Mouse (Mus musculus): ENCODE data around the gene Tspan9.

Tspan9 gene

DNA sequence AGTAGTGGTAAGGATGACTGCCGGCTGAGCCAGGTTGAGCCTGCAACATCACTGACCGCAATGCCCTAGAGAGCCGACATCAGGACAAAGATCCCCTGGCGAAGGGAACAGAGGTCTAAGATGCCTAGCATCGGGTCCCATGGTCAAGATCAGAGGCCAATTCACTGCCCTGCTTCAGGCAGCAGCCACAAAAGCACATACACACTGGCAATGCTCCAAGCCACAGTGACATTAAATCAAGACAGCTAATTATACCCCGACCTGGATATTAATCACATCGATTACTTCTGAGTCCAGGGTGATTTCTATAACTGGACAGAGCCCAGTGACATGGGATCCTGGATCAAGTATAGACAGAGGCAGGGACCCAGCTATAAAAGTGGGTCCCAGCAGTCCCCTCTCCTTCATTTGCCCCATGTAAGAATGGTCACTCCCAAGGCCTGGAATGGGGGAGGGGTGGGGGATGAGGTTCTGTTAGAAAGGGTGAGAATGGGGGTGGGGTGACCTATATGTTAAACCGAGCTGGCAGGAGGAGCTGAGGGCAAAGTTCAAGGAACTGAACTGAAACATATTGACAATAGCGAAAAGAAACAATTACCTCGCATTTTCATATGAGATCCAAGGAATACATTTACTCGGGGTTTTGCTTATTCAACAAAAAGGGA, 162.9 kb downstream of the Tspan9 start:
- CTCF ChIA-PET, result no interaction called here

DNA sequence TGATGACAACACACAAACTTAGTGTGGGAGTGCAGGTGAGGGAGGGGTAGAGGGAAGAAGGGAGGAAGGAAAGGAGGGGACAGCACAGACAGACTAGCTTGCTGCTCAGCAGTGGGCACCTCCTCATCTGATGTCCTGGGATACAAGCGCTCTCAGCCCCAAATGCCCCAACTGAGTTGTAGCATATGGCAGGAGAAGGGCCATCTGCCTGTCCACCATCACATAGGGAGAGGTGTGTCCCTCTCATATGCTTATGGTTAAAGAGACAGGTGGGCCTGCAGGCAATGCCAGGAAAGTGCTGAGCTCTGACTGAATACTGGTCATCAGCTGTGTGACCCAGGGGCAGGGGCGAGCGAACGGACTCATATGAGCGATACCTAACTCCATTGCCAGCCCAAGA, 163.6 kb downstream of the Tspan9 start:
- CTCF ChIA-PET, result no interaction called here

DNA sequence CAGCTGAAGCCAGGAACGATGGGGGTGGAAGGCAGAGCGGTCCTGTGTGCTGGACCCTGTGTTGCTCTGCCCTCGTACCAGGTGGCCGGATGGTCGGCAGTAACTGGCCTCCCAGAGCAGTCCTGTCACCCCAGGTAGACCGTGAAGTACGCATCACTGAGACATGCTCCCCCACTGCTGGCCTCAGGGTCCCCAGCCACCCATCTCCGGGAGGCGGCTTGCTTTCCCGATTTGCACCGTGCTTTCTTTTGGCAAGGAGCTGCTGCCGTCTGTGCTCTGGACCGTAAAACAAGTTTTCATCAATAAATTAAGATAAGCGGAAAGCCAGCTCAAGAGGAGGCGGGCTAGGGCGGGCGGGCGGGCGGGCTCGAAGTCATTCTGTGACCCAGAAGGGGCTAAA, 164.5 kb downstream of the Tspan9 start:
- CTCF ChIA-PET, result no interaction called here

DNA sequence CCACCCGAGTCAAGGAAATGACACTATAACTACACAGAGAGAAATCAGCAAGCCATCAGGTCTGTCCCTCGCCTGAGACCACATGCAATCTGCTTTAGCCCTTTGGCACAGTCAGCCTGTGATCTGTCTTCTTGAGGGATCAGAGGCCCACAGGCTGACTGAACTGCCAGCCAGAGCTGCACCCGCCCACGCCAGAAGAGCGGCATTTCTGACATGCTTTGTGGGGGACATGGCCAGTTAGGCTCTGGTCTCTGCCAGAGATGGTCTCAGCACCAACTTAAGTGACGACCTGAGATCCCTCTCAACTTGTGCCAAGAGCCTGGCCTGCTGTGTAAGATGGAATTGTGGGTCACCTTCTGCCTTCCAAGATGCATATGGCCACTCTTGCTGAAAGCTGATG, 166.7 kb downstream of the Tspan9 start:
- CTCF ChIA-PET, result no interaction called here

DNA sequence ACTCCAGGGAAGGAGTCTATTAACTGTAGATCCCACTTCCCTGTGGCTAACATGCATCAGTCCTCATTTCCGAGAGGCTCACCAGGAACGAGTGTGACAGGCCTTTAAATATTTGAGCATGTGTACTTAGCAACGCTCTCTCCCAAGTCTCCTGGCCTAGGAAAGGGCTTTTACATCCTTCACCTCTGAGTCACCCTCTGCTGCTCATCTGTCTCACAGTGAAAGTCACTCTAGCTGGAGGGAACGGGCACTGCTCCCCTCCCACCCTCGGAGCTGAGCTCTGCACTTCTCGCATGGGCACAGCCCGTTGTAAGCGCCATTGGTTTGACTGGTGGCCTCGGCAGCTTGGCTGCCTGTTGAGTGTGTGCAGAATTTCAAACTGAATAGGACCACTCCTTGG, 169.4 kb downstream of the Tspan9 start:
- CTCF ChIA-PET, result no interaction called here

DNA sequence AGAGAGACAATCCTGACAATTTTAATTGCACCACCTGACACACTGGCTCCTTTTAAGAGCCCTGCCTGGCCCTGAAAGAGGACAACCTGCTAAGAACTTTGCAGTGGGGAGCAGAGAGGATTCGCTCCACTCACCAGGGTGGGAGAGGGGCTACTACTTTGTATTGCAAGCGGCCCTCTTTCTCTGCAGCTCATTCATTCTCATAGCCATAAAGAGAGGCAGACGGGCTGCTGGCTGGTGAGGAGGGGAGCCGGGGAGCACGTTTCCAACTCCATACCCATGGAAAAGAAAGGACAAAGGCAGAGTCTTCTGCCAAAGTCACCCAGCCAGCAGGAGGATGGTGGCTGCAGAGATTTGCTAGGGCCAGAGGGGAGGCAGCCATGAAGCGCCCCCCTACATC, 169.8 kb downstream of the Tspan9 start:
- CTCF ChIA-PET, result interaction anchor here (0.6 kb wide), 1 partner anchor 1684 kb away, joined by 3 read pairs; no protein-coding TSS in a partner anchor

DNA sequence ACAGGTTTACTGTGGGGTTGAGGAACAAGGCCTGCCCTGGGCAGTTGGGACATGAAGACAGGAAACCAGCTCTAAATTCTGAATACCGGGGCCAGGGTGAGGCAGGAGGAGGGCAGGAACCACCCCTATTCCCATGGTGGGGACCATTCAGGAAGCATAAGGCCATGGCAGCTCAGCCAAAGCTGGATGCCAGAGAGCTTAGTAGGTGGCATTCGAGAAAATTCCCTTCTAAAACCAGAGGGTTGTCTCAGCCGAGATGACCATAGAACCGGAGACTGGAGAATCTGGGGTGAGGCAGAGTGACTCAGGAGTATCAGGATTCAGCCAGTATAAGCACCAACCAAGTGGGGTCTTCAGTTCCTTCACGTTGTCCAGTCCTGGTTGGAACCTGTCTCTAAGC, 171.5 kb downstream of the Tspan9 start:
- CTCF ChIA-PET, result no interaction called here

DNA sequence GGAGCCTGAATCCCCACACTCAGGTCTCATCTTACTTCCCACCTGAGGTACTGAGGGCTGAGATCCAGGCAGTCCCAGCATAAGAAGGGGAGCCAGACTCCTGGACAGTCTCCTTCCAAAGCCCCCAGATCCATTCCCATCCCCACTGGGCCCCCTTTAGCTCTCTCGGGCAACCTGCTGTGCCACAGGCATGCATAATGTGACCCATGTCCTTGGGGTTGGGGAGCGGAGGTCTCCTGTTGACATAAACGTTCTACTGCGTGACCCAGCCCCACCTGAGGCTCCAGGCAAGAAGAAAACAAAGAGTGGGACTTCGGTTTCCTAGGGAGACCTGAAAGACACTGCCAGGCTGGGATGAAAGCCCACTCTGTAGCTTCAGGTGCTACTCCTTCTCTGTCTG, 172.5 kb downstream of the Tspan9 start:
- CTCF ChIA-PET, result no interaction called here

DNA sequence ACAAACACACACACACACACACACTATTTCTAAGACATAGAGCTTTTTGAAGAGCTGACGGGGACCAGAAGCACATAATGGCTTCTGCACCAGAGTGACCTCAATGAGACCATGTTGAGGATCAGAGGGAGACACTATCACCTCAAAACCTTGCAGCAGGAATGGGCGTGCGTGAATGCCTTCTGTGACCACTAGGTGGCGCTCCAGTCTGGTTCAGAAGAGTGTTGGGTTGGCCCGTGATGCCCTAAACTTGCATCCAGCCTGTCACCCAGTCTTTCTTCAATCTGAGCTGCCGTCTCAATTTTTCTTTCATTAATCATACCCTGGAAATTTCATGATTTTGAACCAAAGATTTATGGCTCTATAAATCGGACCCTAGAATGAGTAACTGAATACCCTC, 173.3 kb downstream of the Tspan9 start:
- CTCF ChIA-PET, result no interaction called here

DNA sequence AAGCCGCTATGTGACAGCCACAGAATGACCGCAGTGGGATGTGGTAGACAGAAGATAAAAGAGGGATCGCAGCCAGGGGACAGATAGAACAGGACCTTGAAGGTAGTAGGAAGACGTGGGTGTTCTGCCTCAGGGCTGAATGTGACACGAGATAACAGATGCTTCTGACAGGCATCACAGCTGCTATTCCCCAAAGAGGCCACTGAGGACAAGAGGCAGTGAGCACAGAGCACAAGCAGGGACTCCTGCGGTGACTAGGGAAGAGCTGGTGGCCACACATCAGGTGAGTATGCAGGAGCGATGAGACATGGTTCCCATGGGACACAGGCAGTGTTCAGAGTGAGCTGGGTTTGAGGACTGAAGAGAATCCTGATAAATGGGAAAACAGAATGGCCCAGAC, 173.7 kb downstream of the Tspan9 start:
- CTCF ChIA-PET, result no interaction called here

DNA sequence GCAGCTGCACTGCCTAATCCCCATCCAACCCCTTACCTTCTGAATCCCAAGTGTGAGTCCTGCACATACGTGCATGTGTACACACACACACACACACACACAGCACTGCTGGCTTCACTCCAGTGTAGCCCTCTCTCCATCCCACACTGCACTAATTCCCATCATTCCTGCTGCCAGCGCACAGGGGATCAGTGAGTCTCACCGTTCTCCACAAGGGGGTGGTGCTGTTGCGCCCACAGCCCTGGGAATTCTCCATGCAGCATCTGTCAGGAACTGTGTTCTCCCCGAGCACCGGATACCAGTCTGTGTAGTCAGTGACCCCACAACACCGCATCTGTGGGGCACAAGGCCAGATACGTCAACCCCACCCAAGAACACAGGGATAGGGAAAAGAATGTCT, 177.9 kb downstream of the Tspan9 start:
- CTCF ChIA-PET, result no interaction called here

DNA sequence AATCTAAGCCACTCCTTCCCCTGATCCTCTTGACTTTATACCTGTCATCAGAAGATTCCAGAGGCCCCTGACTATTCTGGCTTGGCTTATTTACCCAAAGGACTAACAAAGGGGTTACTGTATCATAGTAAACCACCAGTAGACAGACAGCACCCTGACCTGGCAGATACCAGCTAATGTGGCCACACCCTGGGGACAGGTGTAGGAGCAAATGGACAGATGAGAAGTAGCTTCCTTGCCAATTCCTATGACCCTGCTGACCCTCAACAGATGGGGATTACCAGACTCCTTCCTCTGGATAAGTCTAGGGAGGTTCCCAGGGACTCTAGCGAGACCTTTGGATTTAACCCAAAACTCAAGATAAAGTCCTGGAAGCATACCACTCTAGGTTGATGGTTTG, 183.2 kb downstream of the Tspan9 start:
- CTCF ChIA-PET, result no interaction called here

DNA sequence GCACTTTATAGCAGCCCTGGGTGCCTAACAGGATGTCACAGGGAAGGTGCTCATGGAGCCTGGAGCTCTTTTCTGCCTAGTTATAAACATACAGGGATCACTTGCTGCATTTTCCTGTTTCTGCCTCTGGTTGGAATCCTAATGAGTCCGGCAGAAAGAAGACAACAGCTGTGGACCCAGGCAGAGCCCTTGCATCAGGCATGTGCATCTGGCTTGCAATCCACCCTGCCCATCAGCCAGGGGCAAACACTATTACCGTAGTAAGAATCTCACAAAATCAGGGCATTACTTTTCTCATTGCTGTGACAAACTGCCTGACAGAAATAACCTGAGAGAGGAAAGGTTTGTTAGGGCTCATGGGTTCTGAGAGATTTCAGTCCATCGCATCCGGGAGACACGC, 187.2 kb downstream of the Tspan9 start:
- CTCF ChIA-PET, result no interaction called here

DNA sequence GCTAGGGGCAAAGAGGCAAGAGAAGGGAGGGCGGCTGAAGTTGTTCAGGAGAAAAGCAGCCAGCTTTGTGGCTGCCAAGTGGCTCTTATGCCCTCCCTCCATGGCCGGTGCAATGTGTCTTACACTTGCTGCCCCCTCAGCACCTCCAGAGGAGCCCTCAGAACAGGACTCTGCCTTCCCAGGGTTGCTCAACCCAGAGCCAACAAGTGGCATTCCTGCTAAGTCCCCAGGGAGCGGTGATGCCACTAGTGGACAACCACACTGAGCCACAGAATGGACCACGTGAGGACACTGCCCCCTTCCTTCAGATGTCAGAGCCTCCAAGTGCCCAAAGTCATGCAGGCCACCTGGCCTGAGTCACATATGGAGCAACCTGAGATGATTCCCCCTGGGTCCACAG, 190.3 kb downstream of the Tspan9 start:
- CTCF ChIA-PET, result no interaction called here

DNA sequence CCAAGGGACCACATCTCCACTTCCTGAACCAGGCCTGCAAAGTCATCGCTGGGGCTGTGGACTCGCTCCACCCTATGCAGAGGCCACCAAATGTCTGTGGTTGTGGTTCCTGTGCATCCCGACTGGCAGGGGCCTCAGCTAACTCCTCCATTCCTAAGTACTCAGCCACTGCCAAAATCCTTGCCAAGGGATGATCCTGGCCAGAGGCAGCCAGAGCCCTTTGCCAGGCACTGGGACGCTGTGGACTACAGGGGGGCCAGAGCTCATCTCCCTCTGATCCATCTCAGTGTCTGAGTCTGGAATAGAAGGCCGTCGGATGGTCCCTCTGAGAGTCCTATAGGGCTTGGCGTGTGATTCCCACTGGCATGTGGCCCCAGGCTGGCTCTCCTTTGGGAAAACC, 193.5 kb downstream of the Tspan9 start:
- CTCF ChIA-PET, result no interaction called here

DNA sequence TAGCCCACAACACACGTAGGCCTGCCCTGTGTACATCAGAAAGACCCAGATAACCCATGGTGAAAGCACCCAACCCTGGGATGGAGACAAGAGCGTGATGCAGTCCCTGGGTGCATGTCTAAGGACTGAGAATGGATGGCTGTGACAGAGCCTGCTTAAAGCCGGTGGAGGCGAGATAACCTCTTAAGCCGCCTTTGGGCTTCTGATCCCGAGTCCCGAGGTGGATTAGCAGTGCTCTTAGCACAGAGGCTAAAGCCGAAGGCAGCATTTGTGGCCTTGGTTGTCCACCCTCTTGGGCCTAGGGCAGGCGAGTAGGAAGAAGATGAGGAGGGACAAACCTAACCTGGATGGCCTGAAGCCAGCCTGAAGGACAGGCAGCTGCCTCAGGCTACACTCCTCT, 194.7 kb downstream of the Tspan9 start:
- CTCF ChIA-PET, result no interaction called here

DNA sequence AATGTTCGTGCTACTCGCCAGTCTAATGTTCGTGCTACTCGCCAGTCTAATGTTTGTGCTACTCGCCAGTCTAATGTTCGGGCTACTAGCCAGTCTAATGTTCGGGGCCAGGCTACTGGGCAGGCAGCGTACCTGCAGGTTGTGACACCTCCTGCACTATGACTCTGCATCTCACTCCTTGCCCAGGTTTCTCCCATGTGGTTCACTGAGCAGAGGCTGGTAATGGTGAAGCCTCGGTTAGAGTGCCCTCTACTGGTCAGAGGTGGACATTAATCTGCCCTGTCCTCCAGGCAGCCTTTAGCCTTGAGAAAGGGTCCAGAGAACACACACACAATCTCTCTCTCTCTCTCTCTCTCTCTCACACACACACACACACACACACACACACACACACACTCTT, 197.7 kb downstream of the Tspan9 start:
- CTCF ChIA-PET, result no interaction called here

DNA sequence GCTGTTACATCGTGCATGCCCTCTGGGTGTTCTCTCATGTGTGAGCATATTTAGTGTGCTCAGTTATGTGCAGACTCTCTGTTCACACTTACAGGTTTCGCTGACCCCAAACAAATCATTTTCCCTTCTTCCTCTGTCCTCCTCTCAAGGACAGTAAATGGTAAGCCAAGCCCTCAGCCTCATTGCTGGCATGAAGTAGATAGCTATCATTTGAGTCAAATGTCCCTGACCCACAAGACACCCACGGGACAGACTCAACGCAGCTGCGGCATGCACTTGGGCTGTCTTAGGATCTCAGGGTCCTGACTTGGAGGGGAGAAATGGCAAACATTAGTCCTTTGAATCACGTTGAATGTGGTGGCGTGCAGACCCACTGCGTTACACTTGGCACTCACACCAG, 201.0 kb downstream of the Tspan9 start:
- CTCF ChIA-PET, result no interaction called here

DNA sequence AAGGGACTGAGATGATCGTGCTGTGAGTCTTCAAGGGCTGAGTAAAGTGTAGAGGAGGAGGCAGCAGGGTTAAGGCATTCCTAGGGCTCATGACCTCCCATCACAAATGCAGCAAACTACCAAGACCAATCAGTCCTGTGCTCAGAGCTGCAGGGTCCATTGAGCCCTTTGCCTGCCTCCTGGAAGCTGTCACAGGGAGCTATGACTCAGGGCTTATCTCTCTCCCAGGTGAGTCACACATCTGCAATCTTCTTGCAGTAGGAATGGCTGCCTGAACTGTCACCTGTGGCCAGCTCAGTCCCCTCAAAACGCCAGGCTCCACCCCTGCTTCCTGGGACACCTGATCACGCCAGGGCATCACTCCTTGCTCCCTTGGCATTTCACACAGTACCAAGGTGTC, 208.3 kb downstream of the Tspan9 start:
- CTCF ChIA-PET, result no interaction called here

DNA sequence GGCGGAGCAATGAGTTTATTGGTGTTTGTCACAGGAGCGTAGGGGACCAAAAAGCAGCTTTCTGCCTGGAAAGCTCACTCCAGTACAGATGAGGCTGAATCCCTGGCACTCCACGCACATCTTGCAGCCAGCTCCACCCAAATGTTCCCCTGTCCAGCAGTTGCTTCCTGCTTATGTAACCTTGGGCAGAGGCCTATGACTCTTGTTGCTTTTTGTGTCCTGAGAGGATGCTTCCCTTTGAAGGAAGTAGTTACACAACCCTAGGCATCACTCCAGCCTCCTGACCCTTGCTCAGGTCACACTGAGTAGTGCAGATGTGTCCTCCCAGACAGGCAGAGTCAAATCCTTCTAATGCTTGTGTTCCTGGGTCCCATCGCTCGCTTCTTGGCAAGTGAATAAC, 209.6 kb downstream of the Tspan9 start:
- CTCF ChIA-PET, result no interaction called here

DNA sequence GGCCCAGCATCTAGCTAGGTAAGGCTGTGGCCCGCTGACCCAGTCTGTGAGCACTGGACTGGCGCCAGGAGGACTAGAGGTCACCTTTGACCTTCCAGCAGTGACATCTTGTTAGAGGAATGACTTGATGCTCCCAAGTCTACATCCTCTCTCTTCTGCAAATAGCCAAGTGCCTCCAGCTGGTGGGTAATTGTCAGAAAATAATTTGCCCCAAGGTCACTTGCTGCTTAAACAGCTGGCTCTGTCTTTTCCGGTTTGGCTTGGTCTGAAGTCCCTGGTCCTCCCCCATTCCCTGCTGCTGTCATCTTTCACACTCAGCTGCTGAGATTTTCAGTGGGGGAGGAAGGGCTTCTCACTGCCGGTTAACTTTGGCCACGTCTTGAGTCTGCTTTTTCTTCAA, 210.7 kb downstream of the Tspan9 start:
- CTCF ChIA-PET, result interaction anchor here (0.6 kb wide), 1 partner anchor 129 kb away, joined by 4 read pairs; no protein-coding TSS in a partner anchor

DNA sequence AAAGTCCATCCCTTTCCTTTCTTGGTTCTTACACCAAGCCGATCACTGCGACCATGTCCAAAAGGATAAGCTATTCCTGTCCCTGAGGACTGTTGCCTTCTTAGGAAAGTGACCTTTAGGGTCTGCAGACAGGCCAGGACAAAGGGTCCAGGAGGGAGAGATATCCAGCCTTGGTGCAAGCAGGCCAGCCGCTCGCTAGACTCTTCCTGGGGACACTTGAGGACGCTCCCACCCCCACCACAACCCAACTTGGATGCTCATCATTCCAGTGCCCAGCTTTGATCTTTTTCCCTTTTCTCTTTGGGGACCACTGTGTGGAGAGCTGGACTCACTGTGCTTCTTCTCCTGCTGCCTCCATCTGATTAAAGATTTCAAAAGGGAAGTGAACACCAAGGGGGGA, 214.7 kb downstream of the Tspan9 start:
- CTCF ChIA-PET, result no interaction called here

DNA sequence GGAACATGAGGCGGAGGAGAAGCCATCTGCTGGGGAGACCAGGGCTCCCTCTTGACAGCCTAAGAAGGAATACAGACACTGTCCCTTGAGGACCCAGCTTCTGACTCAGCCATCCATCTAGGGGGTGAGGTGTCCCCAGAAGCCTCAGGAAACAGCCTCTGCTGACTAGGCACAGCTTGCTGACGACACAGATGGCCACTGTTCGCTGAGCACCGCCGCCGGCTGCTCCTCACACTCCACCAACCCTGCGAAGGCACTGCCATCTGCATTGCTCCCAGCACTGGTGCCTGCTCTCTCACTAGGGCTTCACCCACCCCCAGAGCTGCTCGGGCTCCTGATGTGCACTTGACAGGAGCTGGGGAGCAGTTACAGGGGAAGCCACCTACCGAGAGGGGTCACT, 217.5 kb downstream of the Tspan9 start:
- CTCF ChIA-PET, result no interaction called here

DNA sequence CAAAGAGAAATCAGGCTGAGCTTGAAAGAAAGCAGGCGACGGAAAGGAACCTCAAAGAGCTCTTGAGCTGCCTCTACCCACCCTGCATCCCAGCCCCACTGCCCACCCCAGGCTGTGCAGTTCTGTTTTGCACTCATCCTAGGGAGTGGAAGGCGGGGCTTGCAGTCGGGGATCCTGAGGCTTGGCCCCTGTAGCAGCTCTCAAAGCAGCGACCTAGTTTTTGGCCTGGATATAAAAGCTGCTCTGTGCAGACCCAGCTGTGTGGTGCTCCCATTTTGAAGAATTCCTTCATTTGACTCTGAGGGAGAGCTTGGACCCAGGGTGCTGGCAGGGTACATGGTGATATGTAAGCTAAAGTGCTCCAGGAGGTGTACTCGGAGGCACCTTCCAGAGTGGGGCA, 218.6 kb downstream of the Tspan9 start:
- CTCF ChIA-PET, result no interaction called here

DNA sequence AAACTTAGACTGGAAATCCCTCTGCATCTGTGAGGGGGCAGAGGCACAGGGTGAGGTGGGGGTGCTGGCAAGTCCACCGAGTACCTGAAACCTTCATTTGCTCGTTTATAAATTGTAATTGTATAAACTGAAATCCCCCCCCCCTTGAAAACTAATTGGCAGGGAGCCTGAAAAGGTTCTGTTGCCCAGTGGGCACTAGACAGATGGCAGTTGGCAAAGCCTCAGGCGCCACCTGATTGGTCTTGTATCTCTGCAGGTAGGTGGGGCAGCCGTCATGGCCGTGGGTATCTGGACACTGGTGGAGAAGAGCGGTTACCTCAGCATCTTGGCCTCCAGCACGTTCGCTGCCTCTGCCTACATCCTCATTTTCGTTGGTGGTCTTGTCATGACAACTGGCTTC, 220.1 kb downstream of the Tspan9 start:
- CTCF ChIA-PET, result no interaction called here
